Mouse (Mus musculus) hematopoietic stem cell, adult 5-6 weeks (primary cell): ENCODE results near the gene Mtcl1. TPM values are rescaled to one million over a fixed set of nuclear protein-coding genes. Genes with fewer than 3 reads are reported as not detected.

Source experiments
- ATAC-seq, 2 experiments: fragments of 125-278 bp in 1 of 2; replicated peaks in 1 of 2; 2 replicates each; pipeline ENCODE4 v1.8.0; 2016 to 2017; ENCODE audit warnings: inconsistent platforms in 2 of 2, mild to moderate bottlenecking in 2 of 2, moderate number of reproducible peaks in 2 of 2, low read depth in 1 of 2, moderate TSS enrichment in 1 of 2; ENCODE audit not compliant: low FRiP score in 2 of 2, poor library complexity in 2 of 2, severe bottlenecking in 2 of 2, insufficient read depth in 1 of 2, low TSS enrichment in 1 of 2
- total RNA-seq: library from RNA; stranded (forward); fragments of 172-1452, 232-1000 nt; gene quantifications from 2 replicates; pipeline ENCODE4 v1.2.3, GENCODE M21; 2017

The Mtcl1 gene
- total RNA-seq, 1 experiment from 2014 or later: not detected

- ATAC-seq: no peak
Measured at GRCm38 (mm10) chr17:66379900-66380857, 69.4 kb downstream of the Mtcl1 start.

GRCm38 (mm10) chr17:66379308-66379707, 70.2 kb downstream of the Mtcl1 start:
- ATAC-seq: no peak

- ATAC-seq: no peak
Measured at GRCm38 (mm10) chr17:66378127-66378526, 71.4 kb downstream of the Mtcl1 start.

- ATAC-seq: no peak
Measured at GRCm38 (mm10) chr17:66374633-66375272, 74.8 kb downstream of the Mtcl1 start.

- no peak for ATAC-seq
Measured at GRCm38 (mm10) chr17:66370867-66371266, 78.7 kb downstream of the Mtcl1 start.

GRCm38 (mm10) chr17:66369777-66370176, 79.8 kb downstream of the Mtcl1 start:
- no peak for ATAC-seq

- no peak for ATAC-seq
Measured at GRCm38 (mm10) chr17:66368127-66368526, 81.4 kb downstream of the Mtcl1 start.

- no peak for ATAC-seq
Measured at GRCm38 (mm10) chr17:66365664-66366063, 83.9 kb downstream of the Mtcl1 start.

GRCm38 (mm10) chr17:66365293-66365642, 84.3 kb downstream of the Mtcl1 start:
- ATAC-seq: no peak

GRCm38 (mm10) chr17:66364525-66365292, 84.8 kb downstream of the Mtcl1 start:
- no peak for ATAC-seq

- no peak for ATAC-seq
Measured at GRCm38 (mm10) chr17:66363852-66364524, 85.6 kb downstream of the Mtcl1 start.

- ATAC-seq: no peak
Measured at GRCm38 (mm10) chr17:66362287-66363016, 87.1 kb downstream of the Mtcl1 start.

GRCm38 (mm10) chr17:66358026-66358978, 91.2 kb downstream of the Mtcl1 start:
- ATAC-seq: no peak

GRCm38 (mm10) chr17:66357171-66358025, 92.2 kb downstream of the Mtcl1 start:
- no peak for ATAC-seq

- no peak for ATAC-seq
Measured at GRCm38 (mm10) chr17:66353907-66354306, 95.6 kb downstream of the Mtcl1 start.
